Mouse (Mus musculus) cerebellum, postnatal 14 days (tissue): ENCODE results near the gene Itgb1.
A peak's percentile ranks its signal among the peaks of the same experiment; 100 is the strongest.

Experiments used
- DNase-seq, 2 experiments: peaks; one replicate each; pipeline ENCODE4 v3.0.0; 2021; ENCODE audit warnings: mixed read lengths in 2 of 2

Gene Itgb1

GRCm38 (mm10) chr8:128685507-128686428, at the start of gene Itgb1:
TSS of gene Itgb1 (plus strand) at chr8:128685654.
- DNase-seq, result peak; percentile 98 to 99

GRCm38 (mm10) chr8:128643104-128643503, 42.4 kb upstream of the Itgb1 start:
- DNase-seq, result no peak

DNA sequence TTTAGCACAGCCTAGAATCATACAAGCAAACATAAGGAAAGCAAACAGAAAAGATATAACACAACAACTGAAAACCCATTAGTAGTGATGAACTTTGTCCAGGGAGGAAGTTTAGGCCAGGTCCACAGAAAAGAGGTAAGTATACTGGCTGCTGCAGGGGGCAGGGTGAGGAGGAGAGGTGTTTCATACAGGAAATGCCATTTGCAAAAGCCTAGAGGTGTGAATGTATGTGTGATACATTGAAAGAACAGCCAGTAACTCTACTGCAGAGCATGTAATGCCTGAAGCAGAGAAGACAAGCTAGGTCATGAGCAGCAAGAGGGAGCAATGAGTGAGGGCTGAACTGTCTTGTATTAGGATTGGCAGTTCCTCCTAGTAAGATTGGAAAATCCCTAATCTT, 40.0 kb upstream of the Itgb1 start:
- no peak for DNase-seq

GRCm38 (mm10) chr8:128646456-128646855, 39.0 kb upstream of the Itgb1 start:
- no peak for DNase-seq

DNA sequence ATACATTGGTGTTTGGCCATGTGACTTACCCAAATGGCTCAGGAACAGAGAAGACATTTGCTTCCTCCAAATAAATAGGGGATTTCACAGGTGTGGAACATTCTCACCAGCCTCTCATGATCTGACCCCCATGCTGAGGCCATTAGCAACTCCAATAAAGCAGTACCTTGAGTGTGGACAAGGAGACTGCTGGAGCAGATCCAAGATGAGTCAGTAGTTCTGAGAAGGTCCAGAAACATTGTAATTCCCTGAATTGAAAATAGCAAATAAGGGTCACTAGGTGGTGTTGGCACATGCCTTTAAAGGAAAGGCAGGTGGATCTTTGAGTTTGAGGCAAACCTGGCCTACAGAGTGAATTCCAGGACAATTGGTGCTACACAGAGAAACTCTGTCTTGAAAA, 37.4 kb upstream of the Itgb1 start:
- no peak for DNase-seq

DNA sequence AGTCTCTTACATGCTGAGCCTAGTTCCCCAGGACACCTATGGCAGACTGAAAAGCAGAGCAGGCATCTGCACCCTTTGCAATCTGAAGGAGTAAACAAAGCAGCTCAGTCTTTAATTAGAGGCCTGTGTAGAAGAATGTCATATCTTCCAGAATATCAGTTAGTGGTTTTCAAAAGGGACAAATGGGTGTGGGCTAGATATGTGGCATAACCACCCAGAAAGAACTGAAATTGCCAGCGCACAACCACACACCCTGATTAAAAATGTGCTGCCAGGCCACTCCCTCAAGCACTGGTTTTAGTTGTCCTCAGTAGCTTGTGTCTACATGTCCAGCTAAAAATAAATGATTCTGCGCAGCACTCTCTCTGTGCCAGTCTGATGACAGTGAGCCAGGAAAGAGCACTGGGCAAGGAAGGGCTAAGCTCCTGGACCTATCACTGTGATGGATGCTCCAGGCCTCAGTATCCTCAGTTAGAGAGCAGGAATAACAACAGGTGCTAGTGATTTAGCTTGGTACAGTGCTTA, 35.1 kb upstream of the Itgb1 start:
- DNase-seq, result no peak

DNA sequence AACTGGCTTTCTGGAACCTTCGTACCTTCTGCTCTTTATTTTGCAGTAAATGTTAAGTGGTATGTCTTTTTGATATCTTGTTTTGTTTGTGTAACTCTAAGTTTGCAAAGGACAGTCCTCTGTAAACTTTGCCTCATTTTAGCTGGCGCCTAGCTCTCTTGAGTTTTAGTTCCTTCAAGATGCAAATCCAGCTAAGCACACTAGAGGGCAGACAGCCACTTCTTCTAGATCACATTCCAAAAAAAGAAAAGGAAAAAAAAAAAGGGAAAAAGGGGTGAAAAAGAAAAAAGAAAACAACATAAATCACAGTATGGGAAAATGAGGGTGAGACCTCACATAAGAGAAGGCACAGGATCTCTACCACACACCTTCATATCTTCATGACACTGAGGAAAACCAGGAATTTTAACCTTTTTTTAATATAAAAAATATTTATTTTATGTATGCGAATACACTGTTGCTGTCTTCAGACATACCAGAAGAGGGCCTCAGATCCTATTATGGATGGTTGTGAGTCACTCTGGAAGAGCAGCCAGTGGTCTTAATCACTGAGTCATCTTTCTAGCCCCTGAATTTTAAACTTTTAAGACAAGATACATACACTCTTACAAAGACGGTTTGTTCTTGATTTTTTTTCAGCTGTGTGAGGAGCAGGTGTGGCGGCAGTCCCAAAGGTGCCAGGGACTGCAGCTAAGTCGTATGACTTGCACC, 32.9 kb upstream of the Itgb1 start:
- peak; percentile 66 to 68 for DNase-seq

DNA sequence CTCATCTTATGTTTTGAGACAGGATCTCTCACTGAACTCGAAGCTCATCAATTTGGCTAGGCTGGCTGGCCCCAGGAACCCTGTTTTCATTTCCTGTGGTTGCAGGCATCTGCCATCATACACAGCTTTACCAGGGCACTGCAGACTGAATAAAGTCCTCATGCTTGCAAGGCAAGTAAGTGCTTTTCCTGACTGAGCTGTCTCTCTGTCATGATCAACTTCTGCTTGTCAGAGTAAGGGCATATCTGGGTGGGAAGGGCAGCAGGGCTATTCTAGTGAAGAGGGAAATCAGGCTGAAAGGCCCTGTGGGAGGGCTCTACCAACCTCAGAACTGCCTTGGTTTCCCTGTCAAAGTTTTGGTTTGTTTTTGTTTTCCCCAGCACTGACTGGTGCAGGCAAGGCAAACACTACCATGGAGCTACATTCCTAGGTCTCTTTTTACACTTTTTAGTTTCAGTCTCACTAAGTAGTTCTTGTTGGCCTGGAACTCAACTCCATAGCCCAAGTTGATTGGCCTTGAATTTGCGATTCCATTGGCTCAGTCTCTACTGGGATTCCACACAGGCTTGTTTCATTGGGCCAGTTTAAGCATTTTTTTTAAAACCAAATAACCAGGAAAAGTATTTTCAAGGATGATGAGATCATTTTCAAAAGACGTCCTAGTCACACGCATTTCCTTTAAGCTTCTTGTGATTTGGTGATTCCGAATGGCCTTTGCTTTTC, 31.7 kb upstream of the Itgb1 start:
- DNase-seq, result no peak

DNA sequence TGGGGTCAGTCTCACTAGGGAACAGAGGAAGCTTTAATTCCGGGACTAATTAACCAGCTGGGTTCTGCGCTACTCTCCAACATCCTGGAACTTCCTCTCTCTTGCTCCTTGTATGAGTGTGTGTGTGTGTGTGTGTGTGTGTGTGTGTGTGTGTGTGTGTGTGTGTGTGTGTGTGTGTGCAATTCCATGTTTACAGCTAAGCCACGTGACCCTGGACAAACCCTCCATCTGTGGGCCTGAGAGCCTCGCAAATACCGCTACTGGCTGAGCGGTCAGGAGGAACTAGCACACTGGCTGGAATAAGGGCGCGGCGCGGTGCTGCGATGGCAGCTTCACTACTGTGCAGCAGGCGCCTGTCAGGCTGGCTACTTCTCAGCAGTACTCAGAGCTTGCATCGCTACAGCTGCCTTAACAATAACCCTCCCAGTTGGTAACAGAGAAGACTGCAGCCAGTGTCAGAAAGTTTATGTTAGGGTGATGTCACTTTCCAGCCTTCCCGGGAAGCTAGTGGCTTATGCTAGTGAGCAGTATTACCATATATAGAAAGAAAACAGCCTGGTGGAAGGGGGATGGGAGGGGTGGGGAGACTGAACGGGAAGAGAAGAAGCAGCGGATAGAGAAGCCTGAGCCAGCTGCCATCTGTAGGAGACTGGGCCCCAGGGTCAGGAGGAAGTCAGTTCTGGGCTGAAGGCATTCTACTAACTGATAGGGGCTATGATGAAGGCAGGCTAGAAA, 30.9 kb upstream of the Itgb1 start:
- peak; percentile 61 to 63 for DNase-seq

- no peak for DNase-seq
Measured at GRCm38 (mm10) chr8:128662144-128662543, 23.3 kb upstream of the Itgb1 start.

GRCm38 (mm10) chr8:128662696-128663095, 22.8 kb upstream of the Itgb1 start:
- no peak for DNase-seq

DNA sequence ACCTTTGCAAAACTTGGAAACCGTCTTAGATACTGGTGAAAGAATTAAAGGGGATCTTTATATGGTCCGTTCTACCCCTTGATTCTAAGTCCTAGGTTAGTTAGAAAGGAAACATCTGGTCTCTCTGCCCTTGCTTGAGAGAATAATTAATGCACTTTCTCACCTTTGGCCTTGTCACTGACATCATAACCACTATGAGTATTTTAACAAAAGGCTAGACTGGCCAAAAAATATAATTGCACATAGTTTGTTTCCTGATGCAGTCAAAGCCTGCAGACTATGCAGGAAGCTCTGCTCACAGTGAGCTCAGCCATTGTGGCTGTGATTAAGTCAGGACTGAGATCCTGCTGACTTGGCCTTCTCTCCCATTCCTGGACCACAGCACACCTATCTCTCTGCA, 22.3 kb upstream of the Itgb1 start:
- no peak for DNase-seq

- no peak for DNase-seq
Measured at GRCm38 (mm10) chr8:128666576-128667263, 18.7 kb upstream of the Itgb1 start.

GRCm38 (mm10) chr8:128671813-128672212, 13.6 kb upstream of the Itgb1 start:
- no peak for DNase-seq

- no peak for DNase-seq
Measured at GRCm38 (mm10) chr8:128672441-128672840, 13.0 kb upstream of the Itgb1 start.

DNA sequence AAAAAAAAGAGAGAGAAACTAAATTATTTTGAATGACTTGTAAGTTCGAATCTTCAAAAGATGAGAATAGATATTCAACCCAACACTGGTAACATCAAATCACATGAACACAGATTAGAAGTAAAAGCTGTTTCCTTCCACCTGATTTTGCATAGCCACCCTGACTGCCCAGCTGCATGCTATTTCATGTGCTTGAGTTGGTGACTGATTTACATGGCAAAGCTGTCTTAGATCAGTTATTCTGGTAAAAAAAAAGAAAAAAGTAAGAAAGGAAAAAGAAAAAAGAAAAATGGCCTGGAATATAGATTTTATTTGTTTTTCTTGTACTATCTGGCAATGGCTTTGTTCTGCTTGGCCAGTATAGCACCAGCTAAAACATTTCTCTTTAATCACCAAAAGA, 12.5 kb upstream of the Itgb1 start:
- DNase-seq, result no peak

- no peak for DNase-seq
Measured at GRCm38 (mm10) chr8:128675848-128676629, 9.4 kb upstream of the Itgb1 start.

DNA sequence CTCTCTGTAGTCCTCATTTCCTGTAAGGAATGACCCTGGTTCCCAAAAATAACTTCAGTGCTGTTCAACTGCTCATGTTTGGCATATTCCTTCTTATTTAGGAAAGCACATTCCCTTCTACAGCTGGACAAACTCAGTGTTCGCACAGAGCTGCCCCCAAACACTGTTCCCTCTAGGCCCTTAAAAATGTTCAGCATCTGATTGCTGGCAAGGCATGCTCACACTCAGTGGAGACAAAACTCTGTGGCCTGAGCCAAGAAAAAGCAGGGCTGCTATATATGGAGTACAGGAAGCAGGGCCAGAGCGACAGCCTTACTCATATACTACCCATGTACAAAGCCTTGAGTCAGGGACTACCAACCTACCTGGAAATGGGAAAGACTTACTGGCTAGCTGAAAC, 5.5 kb upstream of the Itgb1 start:
- DNase-seq, result no peak

GRCm38 (mm10) chr8:128680548-128681325, 4.7 kb upstream of the Itgb1 start:
- DNase-seq, result no peak

- DNase-seq, result no peak
Measured at GRCm38 (mm10) chr8:128681970-128682369, 3.5 kb upstream of the Itgb1 start.
